Mouse (Mus musculus) large intestine, adult 2 months (tissue): Measurements from ENCODE around the gene Clec4g. TPM values are rescaled to one million over a fixed set of nuclear protein-coding genes. Genes with fewer than 3 reads are reported as not detected.
A peak's percentile ranks its signal among the peaks of the same experiment; 100 is the strongest.

Experiments used
- DNase-seq: peaks from one replicate; pipeline ENCODE4 v3.0.0-alpha.2; 2012; ENCODE audit warnings: low read depth, low spot score
- WGBS: fragments of 180-500 bp; shearing (Covaris S2); methylation state at CpG from one replicate; pipeline ENCODE4 v1.1.7; 2018; 5-methylcytosine and 5-hydroxymethylcytosine counted together
- polyA plus RNA-seq: library from polyadenylated mRNA; depleted of rRNA; stranded (reverse); fragments of >200 nt; gene quantifications from 2 replicates; pipeline ENCODE4 v1.2.3, GENCODE M21; 2012; rRNA removed

Clec4g gene
- polyA plus RNA-seq, 1 experiment: not detected

- DNase-seq: no peak
- 68% methylated on average over 6 of the region's 6 CpGs for WGBS
These were observed 36.9 kb downstream of the Clec4g start for GRCm38 (mm10) chr8:3683408-3684176.

- 92% methylated on average over 5 of the region's 5 CpGs for WGBS
- DNase-seq: no peak
These were observed 38.0 kb downstream of the Clec4g start for GRCm38 (mm10) chr8:3682435-3682834.

- WGBS: 62% methylated on average over 5 of the region's 5 CpGs
These were observed 40.8 kb downstream of the Clec4g start for GRCm38 (mm10) chr8:3679656-3680055.

GRCm38 (mm10) chr8:3679236-3679635 lies 41.2 kb downstream of the Clec4g start:
- 95% methylated on average over 23 of the region's 23 CpGs for WGBS
- DNase-seq: no peak

More at GRCm38 (mm10) chr8:3679656-3680055, 40.8 kb downstream of the Clec4g start:
- DNase-seq: no peak

- 95% methylated on average over 23 of the region's 23 CpGs for WGBS
- DNase-seq: no peak
These were observed 41.6 kb downstream of the Clec4g start for GRCm38 (mm10) chr8:3678831-3679230.

GRCm38 (mm10) chr8:3676993-3677579 lies 43.4 kb downstream of the Clec4g start:
- DNase-seq: peak; percentile 28
- under 1% methylated on average over 15 of the region's 15 CpGs for WGBS

GRCm38 (mm10) chr8:3676131-3676992 lies 44.1 kb downstream of the Clec4g start, which contains the start of gene Trappc5:
TSS of gene Trappc5 (plus strand) at chr8:3676299.
- peak; percentile 70 for DNase-seq
- WGBS: under 1% methylated on average over 61 of the region's 61 CpGs

GRCm38 (mm10) chr8:3674671-3675070 lies 45.8 kb downstream of the Clec4g start:
- DNase-seq: no peak
- WGBS: 48% methylated on average over 3 of the region's 3 CpGs

GRCm38 (mm10) chr8:3671980-3672491 lies 48.4 kb downstream of the Clec4g start, which contains the start of gene Fcor:
TSS of gene Fcor (minus strand) at chr8:3672362.
- peak; percentile 56 for DNase-seq

GRCm38 (mm10) chr8:3670388-3670787 lies 50.1 kb downstream of the Clec4g start:
- WGBS: 59% methylated on average over 2 of the region's 2 CpGs

More at GRCm38 (mm10) chr8:3671980-3672491, 48.4 kb downstream of the Clec4g start, which contains the start of gene Fcor:
- WGBS: 2% methylated on average over 23 of the region's 23 CpGs

GRCm38 (mm10) chr8:3665507-3665906 lies 54.9 kb downstream of the Clec4g start, which contains the start of gene Mcemp1:
TSS of gene Mcemp1 (plus strand) at chr8:3665754.
- no peak for DNase-seq
- 72% methylated on average over 6 of the region's 6 CpGs for WGBS

More at GRCm38 (mm10) chr8:3670388-3670787, 50.1 kb downstream of the Clec4g start:
- no peak for DNase-seq

GRCm38 (mm10) chr8:3664405-3664804 lies 56.0 kb downstream of the Clec4g start:
- 48% methylated on average over 5 of the region's 5 CpGs for WGBS
- no peak for DNase-seq

- DNase-seq: no peak
- WGBS: 65% methylated on average over 8 of the region's 8 CpGs
These were observed 59.6 kb downstream of the Clec4g start for GRCm38 (mm10) chr8:3660889-3661288.

Other genes starting within 250 kb of the Clec4g start
- not detected in 2 replicates for gene Tex45, start 249.8 kb downstream of the Clec4g start, polyA plus RNA-seq
- gene Zfp358, start 227.5 kb downstream of the Clec4g start, polyA plus RNA-seq: 20.1 and 22.0 TPM in 2 replicates
- gene Mcoln1, start 220.2 kb downstream of the Clec4g start, polyA plus RNA-seq: 77.4 and 87.1 TPM in 2 replicates
- 49.5 and 92.0 TPM in 2 replicates for gene Pnpla6, start 205.3 kb downstream of the Clec4g start, polyA plus RNA-seq
- gene C330021F23Rik, start 152.7 kb downstream of the Clec4g start, polyA plus RNA-seq: 0.34 and 4.0 TPM in 2 replicates
- 96.3 and 102 TPM in 2 replicates for gene Camsap3, start 133.4 kb downstream of the Clec4g start, polyA plus RNA-seq
- gene Xab2, start 99.3 kb downstream of the Clec4g start, polyA plus RNA-seq: 39.1 and 50.5 TPM in 2 replicates
- 9.5 TPM in 2 replicates for gene Pet100, start 99.1 kb downstream of the Clec4g start, polyA plus RNA-seq
- gene Pcp2, start 95.1 kb downstream of the Clec4g start, polyA plus RNA-seq: not detected in 2 replicates
- 179 and 256 TPM in 2 replicates for gene Stxbp2, start 89.7 kb downstream of the Clec4g start, polyA plus RNA-seq
- 2.9 and 11.9 TPM in 2 replicates for gene Retn, start 64.9 kb downstream of the Clec4g start, polyA plus RNA-seq
- 0.59 and 0.63 TPM in 2 replicates for gene Mcemp1, start 54.9 kb downstream of the Clec4g start, polyA plus RNA-seq
- 3.6 and 5.8 TPM in 2 replicates for gene Fcor, start 48.3 kb downstream of the Clec4g start, polyA plus RNA-seq
- gene Trappc5, start 44.4 kb downstream of the Clec4g start, polyA plus RNA-seq: 22.8 and 27.4 TPM in 2 replicates
- 2.8 and 5.0 TPM in 2 replicates for gene Fcer2a, start 26.5 kb downstream of the Clec4g start, polyA plus RNA-seq
- 0.16 and 1.3 TPM in 2 replicates for gene Cd209a, start 28.3 kb upstream of the Clec4g start, polyA plus RNA-seq
- gene Cd209e, start 133.7 kb upstream of the Clec4g start, polyA plus RNA-seq: not detected in 2 replicates
- gene Cd209d, start 157.9 kb upstream of the Clec4g start, polyA plus RNA-seq: 0.24 and 0.85 TPM in 2 replicates
- gene Cd209b, start 206.2 kb upstream of the Clec4g start, polyA plus RNA-seq: 0.11 and 0.84 TPM in 2 replicates
- 0.27 TPM in 1 of 2 replicates, not detected in the other for gene Cd209c, start 234.1 kb upstream of the Clec4g start, polyA plus RNA-seq